Mouse (Mus musculus): ENCODE results near the gene Efna5.

DNA sequence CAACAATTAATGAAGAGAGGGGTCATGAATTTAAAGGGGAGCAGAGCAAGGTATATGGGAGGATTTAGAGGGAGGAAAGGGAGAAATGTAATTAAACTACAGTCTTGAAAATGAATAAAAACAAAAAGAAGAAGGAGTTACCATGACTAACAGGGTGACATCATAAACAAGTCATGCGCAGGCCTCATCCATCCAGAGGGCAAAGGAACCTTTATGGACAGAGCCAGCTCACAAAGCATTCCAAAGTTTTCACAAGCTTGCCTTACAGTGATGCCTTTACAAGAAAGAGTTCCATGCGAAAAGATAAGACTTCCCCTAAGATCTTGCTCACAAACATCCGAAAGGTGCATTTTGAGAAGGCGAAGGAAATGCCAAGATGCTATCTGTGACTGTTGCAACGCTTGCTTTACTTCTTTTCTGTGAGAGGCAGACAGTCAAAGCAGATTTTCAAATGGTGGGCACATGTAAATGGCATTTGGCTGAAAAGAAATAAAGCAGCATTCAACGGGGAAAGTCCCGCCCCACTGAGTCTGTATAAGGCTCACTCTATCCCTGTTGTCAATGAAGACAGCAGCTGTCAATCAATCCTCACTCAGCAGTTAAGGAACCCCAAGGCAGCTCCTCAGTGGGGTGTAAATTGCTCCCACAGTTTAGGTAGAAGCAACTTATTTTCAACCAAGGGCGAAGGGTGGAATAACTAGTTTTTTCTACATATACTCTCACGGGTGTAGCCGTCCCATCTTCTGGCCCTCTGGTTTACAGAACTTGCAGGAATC lies 152.8 kb downstream of the Efna5 start:
- TF ChIP-seq CTCF (IDR thresholded peaks at IDR 0.05; ENCODE audit: extremely low read depth, insufficient read length, insufficient replicate concordance, low read depth, low read length) (no peak), POLR2A (IDR thresholded peaks at IDR 0.05; ENCODE audit: low read depth, low read length) (no peak)
